Comparison of ENCODE assay signal across 7 mouse cellular contexts in the genomic region with DNA sequence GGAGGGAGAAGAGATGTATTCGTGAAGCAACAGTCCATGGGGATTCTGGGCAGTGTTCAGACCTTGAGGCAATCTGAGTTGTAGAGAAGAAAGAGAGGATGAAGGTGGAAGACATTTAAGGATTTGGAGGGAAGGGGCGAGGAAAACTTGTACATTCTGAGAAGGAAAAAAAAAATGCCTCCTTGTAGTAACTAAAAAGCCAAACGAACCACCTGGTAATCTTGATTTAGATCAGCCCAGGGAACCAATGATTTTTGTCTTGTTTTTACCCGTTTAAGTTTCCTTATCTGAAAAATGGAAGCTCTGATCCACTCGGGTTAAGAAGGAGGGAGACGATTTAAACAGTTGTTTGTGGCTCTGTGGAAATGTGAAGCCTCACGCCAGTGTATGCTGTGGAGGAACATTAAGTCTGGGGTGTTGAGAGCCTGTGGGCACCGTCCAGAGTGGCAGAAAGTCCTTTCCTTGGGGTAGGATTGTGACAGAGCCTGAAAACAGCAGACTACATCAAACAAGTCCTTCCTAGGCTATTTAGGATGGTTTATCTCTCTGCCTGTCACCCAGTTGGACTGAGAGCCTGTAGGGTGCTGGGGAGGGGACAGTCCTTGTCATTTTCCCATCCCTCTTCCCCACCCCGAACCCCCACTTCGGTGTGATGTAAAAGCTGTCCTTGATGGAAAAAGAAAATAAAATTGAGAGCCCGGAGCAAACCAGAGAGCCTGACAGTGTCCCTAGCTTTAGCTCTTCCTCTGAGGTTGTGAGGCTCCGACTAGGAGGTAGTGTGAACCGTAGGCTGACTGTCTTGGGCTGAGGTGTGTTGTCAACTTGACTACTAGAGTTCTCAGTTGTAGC. TPM values are rescaled to one million over a fixed set of nuclear protein-coding genes. Genes with fewer than 3 reads are reported as not detected.
DNase-seq lines count a peak whose midpoint lies in the region; ATAC-seq and TF ChIP-seq lines count a peak whose summit lies in the region.

No protein-coding gene starts in this region.

- H3K4me3 ChIP-seq in thymus, adult 2 months (ENCODE audit: control insufficient read depth, insufficient read depth, low read length) = peak overlapping the region; percentile 67
- H3K4me3 ChIP-seq in forebrain, embryonic 13.5 days = peak overlapping the region; percentile 82
- peak overlapping the region; percentile 88 for H3K4me3 ChIP-seq in limb, embryonic 15.5 days
- H3K4me3 ChIP-seq in stomach, embryonic 15.5 days (replicated peaks) = peak overlapping the region; percentile 85

- no peaks in the 10 kb centered on the region for H3K36me3 ChIP-seq in thymus, adult 2 months (ENCODE audit: control insufficient read depth, insufficient read depth, low read length)
- H3K36me3 ChIP-seq in forebrain, embryonic 13.5 days (ENCODE audit: poor library complexity, severe bottlenecking) = peaks cover 8% of the 10 kb centered on the region
- H3K36me3 ChIP-seq in limb, embryonic 15.5 days = peaks cover 9% of the 10 kb centered on the region; the same call in 1 of the 2 replicates
- H3K36me3 ChIP-seq in stomach, embryonic 15.5 days = no peaks in the 10 kb centered on the region

- peak overlapping the region; percentile 79 for H3K4me2 ChIP-seq in forebrain, embryonic 13.5 days
- H3K4me2 ChIP-seq in limb, embryonic 15.5 days = peak overlapping the region; percentile 76
- peak overlapping the region; percentile 79 for H3K4me2 ChIP-seq in stomach, embryonic 15.5 days

- peaks cover 20% of the 10 kb centered on the region for H3K4me1 ChIP-seq in thymus, adult 2 months (replicated peaks; ENCODE audit: control insufficient read depth, insufficient read depth, low read length)
- H3K4me1 ChIP-seq in forebrain, embryonic 13.5 days = peaks cover 26% of the 10 kb centered on the region
- H3K4me1 ChIP-seq in limb, embryonic 15.5 days = peaks cover 26% of the 10 kb centered on the region
- peaks cover 14% of the 10 kb centered on the region; the same call in 1 of the 2 replicates for H3K4me1 ChIP-seq in stomach, embryonic 15.5 days

- no peak for TF ChIP-seq CTCF in thymus, adult 2 months (IDR thresholded peaks at IDR 0.05; ENCODE audit: borderline replicate concordance, control insufficient read depth, extremely low read depth, insufficient read depth, low read length, poor library complexity)

- no peak for ATAC-seq in forebrain, embryonic 13.5 days
- no peak for ATAC-seq in limb, embryonic 15.5 days (ENCODE audit: insufficient number of reproducible peaks, low FRiP score, low TSS enrichment, low read depth)
- ATAC-seq in stomach, embryonic 15.5 days (ENCODE audit: insufficient read depth, low FRiP score, low read depth) = no peak

- DNase-seq in thymus, adult 2 months = no peak
- no peak for DNase-seq in thymus, postnatal 36 days
- no peak for DNase-seq in adrenal gland, postnatal 10 days
- no peak for DNase-seq in adrenal gland, adult 2 months

- H3K9ac ChIP-seq in forebrain, embryonic 13.5 days = peak overlapping the region; percentile 94
- peak overlapping the region; percentile 99 for H3K9ac ChIP-seq in limb, embryonic 15.5 days
- peak overlapping the region; percentile 90 for H3K9ac ChIP-seq in stomach, embryonic 15.5 days

- 15% methylated on average over 13 of the region's 13 CpGs for WGBS in thymus, adult 2 months
- WGBS in forebrain, embryonic 13.5 days = 21% methylated on average over 13 of the region's 13 CpGs
- WGBS in limb, embryonic 15.5 days = 9% methylated on average over 13 of the region's 13 CpGs
- 8% methylated on average over 13 of the region's 13 CpGs for WGBS in stomach, embryonic 15.5 days

- no peaks in the 10 kb centered on the region for H3K27me3 ChIP-seq in thymus, adult 2 months (ENCODE audit: control insufficient read depth, insufficient read depth, low read length)
- no peaks in the 10 kb centered on the region for H3K27me3 ChIP-seq in forebrain, embryonic 13.5 days
- no peaks in the 10 kb centered on the region for H3K27me3 ChIP-seq in limb, embryonic 15.5 days
- no peaks in the 10 kb centered on the region for H3K27me3 ChIP-seq in stomach, embryonic 15.5 days (replicated peaks)

- no peak for TF ChIP-seq POLR2A in thymus, adult 2 months (IDR thresholded peaks at IDR 0.05; ENCODE audit: control insufficient read depth, extremely low read depth, insufficient read depth, low read length, poor library complexity)

- H3K27ac ChIP-seq in thymus, adult 2 months (ENCODE audit: control insufficient read depth, insufficient read depth, low read length) = peak overlapping the region; percentile 20; the same call in 1 of the 2 replicates
- H3K27ac ChIP-seq in forebrain, embryonic 13.5 days = 0 out of 2 replicates have a peak overlapping the region, but pooled peaks have one; percentile 87
- H3K27ac ChIP-seq in limb, embryonic 15.5 days = peak overlapping the region; percentile 98
- H3K27ac ChIP-seq in stomach, embryonic 15.5 days = peak overlapping the region; percentile 98

- H3K9me3 ChIP-seq in forebrain, embryonic 13.5 days (replicated peaks) = no peaks in the 10 kb centered on the region
- H3K9me3 ChIP-seq in limb, embryonic 15.5 days = no peaks in the 10 kb centered on the region
- H3K9me3 ChIP-seq in stomach, embryonic 15.5 days = no peaks in the 10 kb centered on the region

RNA-seq across cellular contexts. Expression of a gene that starts 1.5 kb away (rescaled TPM):
- 48.9 and 51.4 TPM in 2 replicates for polyA plus RNA-seq in thymus, adult 2 months (2012; rRNA removed)
- polyA plus RNA-seq in forebrain, embryonic 13.5 days (2015; fragmentation: Nextera tagmentation; extraction: Ambion mirVana) = 20.5 and 21.1 TPM in 2 replicates
- 45.6 and 52.1 TPM in 2 replicates for polyA plus RNA-seq in limb, embryonic 15.5 days (2015; fragmentation: Nextera tagmentation; extraction: Ambion mirVana)
- 36.0 and 41.7 TPM in 2 replicates for polyA plus RNA-seq in stomach, embryonic 15.5 days (2015; fragmentation: Nextera tagmentation; extraction: Ambion mirVana)
- total RNA-seq in adrenal gland, postnatal 10 days (2021) = 10 to 100 TPM; 47.3 to 51.7 TPM
- total RNA-seq in adrenal gland, adult 2 months (2021) = 10 to 100 TPM; 41.3 to 46.1 TPM
- 72.3 and 74.7 TPM in 2 replicates for polyA plus RNA-seq in adrenal gland, adult 2 months (2012; rRNA removed)

RNA-seq across cellular contexts. Expression of a gene that starts 31.0 kb away (rescaled TPM):
- 35.3 and 44.1 TPM in 2 replicates for polyA plus RNA-seq in thymus, adult 2 months (2012; rRNA removed)
- polyA plus RNA-seq in forebrain, embryonic 13.5 days (2015; fragmentation: Nextera tagmentation; extraction: Ambion mirVana) = 11.1 and 12.3 TPM in 2 replicates
- 11.4 and 13.4 TPM in 2 replicates for polyA plus RNA-seq in limb, embryonic 15.5 days (2015; fragmentation: Nextera tagmentation; extraction: Ambion mirVana)
- polyA plus RNA-seq in stomach, embryonic 15.5 days (2015; fragmentation: Nextera tagmentation; extraction: Ambion mirVana) = 30.2 and 40.3 TPM in 2 replicates
- 10 to 100 TPM; 72.1 to 79.0 TPM for total RNA-seq in adrenal gland, postnatal 10 days (2021)
- total RNA-seq in adrenal gland, adult 2 months (2021) = 100 to 1,000 TPM in 1 of 2 experiments, 10 to 100 TPM in 1; 72.4 to 344 TPM
- polyA plus RNA-seq in adrenal gland, adult 2 months (2012; rRNA removed) = 48.4 and 104 TPM in 2 replicates

RNA-seq across cellular contexts. Expression of a gene that starts 42.8 kb away (rescaled TPM):
- polyA plus RNA-seq in thymus, adult 2 months (2012; rRNA removed) = 4.6 and 6.1 TPM in 2 replicates
- 4.3 and 5.6 TPM in 2 replicates for polyA plus RNA-seq in forebrain, embryonic 13.5 days (2015; fragmentation: Nextera tagmentation; extraction: Ambion mirVana)
- polyA plus RNA-seq in limb, embryonic 15.5 days (2015; fragmentation: Nextera tagmentation; extraction: Ambion mirVana) = 4.1 and 4.3 TPM in 2 replicates
- polyA plus RNA-seq in stomach, embryonic 15.5 days (2015; fragmentation: Nextera tagmentation; extraction: Ambion mirVana) = 10.2 and 19.5 TPM in 2 replicates
- total RNA-seq in adrenal gland, postnatal 10 days (2021) = 1 to 10 TPM; 7.3 to 8.0 TPM
- total RNA-seq in adrenal gland, adult 2 months (2021) = 1 to 10 TPM; 2.2 to 2.5 TPM
- polyA plus RNA-seq in adrenal gland, adult 2 months (2012; rRNA removed) = 1.2 and 1.5 TPM in 2 replicates

Comparison
In these comparisons a context has a peak if more than half of its experiments do, and no peak if none do; other contexts are left out.
1. H3K27ac ChIP-seq: peak in every context shown above with its lines; median percentile 98 in limb, embryonic 15.5 days; 98 in stomach, embryonic 15.5 days; 87 in forebrain, embryonic 13.5 days; 20 in thymus, adult 2 months.